Mouse (Mus musculus) embryo, embryonic 11.5 days (tissue): ENCODE data around the gene Tns2.
"Not testable (repeated sequence)": the region's sequence is repeated elsewhere in the genome, so short reads cannot be mapped to it uniquely, and the experiment has no call there.

Experiments
- DNase-seq: peaks from one replicate; pipeline ENCODE4 v3.0.0-alpha.2; 2012; ENCODE audit warnings: low read depth, low spot score

Gene Tns2

GRCm38 (mm10) chr15:102136129-102136758 is 36.0 kb downstream of the Tns2 start, which contains the start of gene Spryd3:
Spryd3 (minus strand) TSS chr15:102136234.
- DNase-seq, result peak; percentile 91

- DNase-seq, result no peak
Measured at GRCm38 (mm10) chr15:102141120-102141519, 40.9 kb downstream of the Tns2 start.

- DNase-seq, result no peak
Measured at GRCm38 (mm10) chr15:102142914-102143912, 43.0 kb downstream of the Tns2 start.

GRCm38 (mm10) chr15:102144274-102144711 is 44.1 kb downstream of the Tns2 start, which contains the start of gene Igfbp6:
Igfbp6 (plus strand) TSS chr15:102144362.
- DNase-seq, result no peak

- no peak for DNase-seq
Measured at GRCm38 (mm10) chr15:102144726-102145125, 44.5 kb downstream of the Tns2 start.

GRCm38 (mm10) chr15:102145330-102145729 is 45.1 kb downstream of the Tns2 start:
- no peak for DNase-seq

- no peak for DNase-seq
Measured at GRCm38 (mm10) chr15:102146089-102146488, 45.9 kb downstream of the Tns2 start.

GRCm38 (mm10) chr15:102146882-102147281 is 46.7 kb downstream of the Tns2 start:
- DNase-seq, result no peak

- DNase-seq, result no peak
Measured at GRCm38 (mm10) chr15:102147674-102148402, 47.6 kb downstream of the Tns2 start.

GRCm38 (mm10) chr15:102149561-102149960 is 49.3 kb downstream of the Tns2 start:
- no peak for DNase-seq

GRCm38 (mm10) chr15:102150301-102151135 is 50.3 kb downstream of the Tns2 start, which contains the start of gene Soat2:
Soat2 (plus strand) TSS chr15:102150526.
- no peak for DNase-seq

GRCm38 (mm10) chr15:102152646-102153045 is 52.4 kb downstream of the Tns2 start:
- no peak for DNase-seq

GRCm38 (mm10) chr15:102155006-102155405 is 54.8 kb downstream of the Tns2 start:
- DNase-seq, result not testable (repeated sequence)

- DNase-seq, result no peak
Measured at GRCm38 (mm10) chr15:102156836-102157235, 56.6 kb downstream of the Tns2 start.

- DNase-seq, result no peak
Measured at GRCm38 (mm10) chr15:102160415-102161060, 60.3 kb downstream of the Tns2 start.

- DNase-seq, result no peak
Measured at GRCm38 (mm10) chr15:102163900-102164693, 63.9 kb downstream of the Tns2 start.

- no peak for DNase-seq
Measured at GRCm38 (mm10) chr15:102165468-102166100, 65.4 kb downstream of the Tns2 start.
